Mouse (Mus musculus) central nervous system, embryonic 14 days (tissue): ENCODE measurements around the gene Eif3g. TPM values are rescaled to one million over a fixed set of nuclear protein-coding genes. Genes with fewer than 3 reads are reported as not detected.

ENCODE experiments used
- polyA plus RNA-seq: library from polyadenylated mRNA; depleted of rRNA; stranded (reverse); fragments of >200 nt; gene quantifications from 2 replicates; pipeline ENCODE4 v1.2.3, GENCODE M21; 2012; rRNA removed

The Eif3g gene
- polyA plus RNA-seq, result 151 and 160 TPM in 2 replicates

GRCm38 (mm10) chr9:20898511-20899073, at the start of gene Eif3g:
TSS of gene Eif3g (minus strand) at chr9:20898623.

GRCm38 (mm10) chr9:20887704-20888385, 10.6 kb downstream of the Eif3g start, which contains the start of gene Ppan:
TSS of gene Ppan (plus strand) at chr9:20888175.

GRCm38 (mm10) chr9:20879097-20879792, 19.2 kb downstream of the Eif3g start, which contains the start of gene Angptl6:
TSS of gene Angptl6 (minus strand) at chr9:20879727.

GRCm38 (mm10) chr9:20868448-20869001, 29.9 kb downstream of the Eif3g start, which contains the start of gene A230050P20Rik:
TSS of gene A230050P20Rik (plus strand) at chr9:20868642.

Other genes with a start within 250 kb of the Eif3g start
- gene Pin1, start 246.5 kb downstream of the Eif3g start, polyA plus RNA-seq, result 31.5 and 34.3 TPM in 2 replicates
- gene Olfm2, start 152.3 kb downstream of the Eif3g start, polyA plus RNA-seq, result 102 TPM in 2 replicates
- gene Col5a3, start 83.6 kb downstream of the Eif3g start, polyA plus RNA-seq, result 1.2 and 3.1 TPM in 2 replicates
- gene Rdh8, start 80.1 kb downstream of the Eif3g start, polyA plus RNA-seq, result not detected in 2 replicates
- 7.7 and 13.3 TPM in 2 replicates for gene A230050P20Rik, start 30.0 kb downstream of the Eif3g start, polyA plus RNA-seq
- 10.2 and 11.1 TPM in 2 replicates for gene Angptl6, start 18.9 kb downstream of the Eif3g start, polyA plus RNA-seq
- gene Ppan, start 10.4 kb downstream of the Eif3g start, polyA plus RNA-seq, result 82.3 and 91.6 TPM in 2 replicates
- 103 TPM in 2 replicates for gene Dnmt1, start 61.3 kb upstream of the Eif3g start, polyA plus RNA-seq
- gene S1pr2, start 78.2 kb upstream of the Eif3g start, polyA plus RNA-seq, result 4.8 and 8.3 TPM in 2 replicates
- 78.1 and 87.6 TPM in 2 replicates for gene Mrpl4, start 104.1 kb upstream of the Eif3g start, polyA plus RNA-seq
- 4.3 and 8.5 TPM in 2 replicates for gene Icam1, start 117.4 kb upstream of the Eif3g start, polyA plus RNA-seq
- gene Icam4, start 130.8 kb upstream of the Eif3g start, polyA plus RNA-seq, result 0.08 TPM in 1 of 2 replicates, not detected in the other
- 0.88 and 1.0 TPM in 2 replicates for gene Icam5, start 133.4 kb upstream of the Eif3g start, polyA plus RNA-seq
- gene Zglp1, start 168.5 kb upstream of the Eif3g start, polyA plus RNA-seq, result 0.61 TPM in 2 replicates
- 3.4 and 3.6 TPM in 2 replicates for gene Gm49373, start 174.5 kb upstream of the Eif3g start, polyA plus RNA-seq
- 68.5 and 74.1 TPM in 2 replicates for gene Fdx1l, start 175.0 kb upstream of the Eif3g start, polyA plus RNA-seq
- gene Gm38431, start 193.4 kb upstream of the Eif3g start, polyA plus RNA-seq, result 4.3 and 5.0 TPM in 2 replicates
- gene Raver1, start 193.4 kb upstream of the Eif3g start, polyA plus RNA-seq, result 67.1 and 69.6 TPM in 2 replicates
- 16.9 and 18.7 TPM in 2 replicates for gene Tyk2, start 232.6 kb upstream of the Eif3g start, polyA plus RNA-seq